Mouse (Mus musculus) splenic B cell, adult 2 months (primary cell): ENCODE results near the gene Fam129a.
"Not testable (repeated sequence)": the region's sequence is repeated elsewhere in the genome, so short reads cannot be mapped to it uniquely, and the experiment has no call there.

Source experiments
- DNase-seq: peaks from one replicate; pipeline ENCODE4 v3.0.0-alpha.2; 2011; ENCODE audit warnings: low read depth, low spot score
- H3K27me3 ChIP-seq: 2 replicates; pipeline ENCODE4 v1.6.1; 2012; ENCODE audit warnings: mild to moderate bottlenecking, low read length, moderate library complexity, mixed read lengths; ENCODE audit not compliant: control insufficient read depth, poor library complexity, insufficient read depth, severe bottlenecking
- H3K36me3 ChIP-seq: 2 replicates; pipeline ENCODE4 v1.6.1; 2012; ENCODE audit warnings: mild to moderate bottlenecking, low read length, moderate library complexity, mixed read lengths; ENCODE audit not compliant: control insufficient read depth, poor library complexity, insufficient read depth, severe bottlenecking

Gene Fam129a

DNA sequence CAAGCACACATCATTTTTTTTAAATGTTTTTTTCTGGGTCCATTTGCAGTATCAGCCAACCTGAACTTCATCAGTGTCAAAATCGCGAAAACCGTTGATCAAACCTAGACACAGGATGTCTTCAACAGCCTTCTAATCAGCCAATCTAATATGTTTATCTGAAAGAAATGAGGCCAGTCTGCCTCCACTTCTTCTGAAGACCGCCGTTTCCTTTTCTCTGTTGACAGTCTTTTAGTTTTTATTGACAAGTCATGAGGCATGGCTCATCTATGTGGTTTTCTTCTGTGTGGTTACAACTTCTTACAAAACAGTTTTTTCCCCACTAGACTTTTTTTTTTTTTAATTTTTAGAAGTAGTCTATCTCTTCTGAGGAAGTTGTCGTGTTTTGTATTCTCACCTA is 111.9 kb downstream of the Fam129a start:
- no peaks in the 10 kb centered on the region for H3K27me3 ChIP-seq
- DNase-seq, result no peak
- no peaks in the 10 kb centered on the region for H3K36me3 ChIP-seq

DNA sequence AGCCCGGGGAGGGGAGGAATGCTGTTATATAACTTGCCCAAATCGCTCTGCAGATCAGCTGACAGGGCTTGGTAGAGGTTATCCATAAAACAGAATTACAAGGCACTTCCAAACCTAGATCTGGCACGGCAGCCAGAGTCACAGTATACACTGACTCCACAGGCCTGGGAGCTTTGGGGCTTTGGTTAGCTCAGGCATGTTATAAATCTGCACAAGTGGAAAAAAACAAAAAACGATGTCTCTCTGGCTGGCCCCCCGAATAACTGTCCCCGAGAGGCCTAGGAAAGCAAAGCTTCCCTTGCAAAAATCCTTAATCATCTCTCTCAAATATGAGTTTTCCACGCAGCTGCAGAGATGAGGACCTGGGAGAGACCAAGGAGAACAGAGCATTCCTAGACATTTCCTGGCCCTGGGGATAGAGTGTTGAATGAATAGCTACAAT is 113.5 kb downstream of the Fam129a start:
- H3K27me3 ChIP-seq, result no peaks in the 10 kb centered on the region
- no peak for DNase-seq
- no peaks in the 10 kb centered on the region for H3K36me3 ChIP-seq

DNA sequence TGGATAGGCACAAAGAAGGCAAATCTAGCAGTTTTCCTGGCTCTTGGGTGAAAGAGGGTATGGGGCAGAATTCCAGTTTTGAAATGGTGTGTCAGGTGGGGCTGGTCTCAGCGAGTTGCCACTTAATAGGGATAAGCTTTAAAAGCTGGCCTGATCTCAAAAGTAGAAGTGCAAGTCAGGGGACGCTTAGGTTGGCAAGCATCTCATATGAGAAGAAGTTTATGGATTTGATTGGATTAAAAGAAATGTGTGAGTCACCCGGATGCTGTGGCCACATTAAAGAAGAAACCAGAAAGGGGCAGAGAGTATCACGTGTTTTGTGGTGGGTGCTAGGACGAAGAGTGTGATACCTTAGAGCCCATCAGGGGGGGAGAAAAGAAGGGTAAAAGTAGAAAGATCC is 114.0 kb downstream of the Fam129a start:
- DNase-seq, result no peak
- Histone ChIP-seq H3K27me3 (no peaks in the 10 kb centered on the region), H3K36me3 (no peaks in the 10 kb centered on the region)

DNA sequence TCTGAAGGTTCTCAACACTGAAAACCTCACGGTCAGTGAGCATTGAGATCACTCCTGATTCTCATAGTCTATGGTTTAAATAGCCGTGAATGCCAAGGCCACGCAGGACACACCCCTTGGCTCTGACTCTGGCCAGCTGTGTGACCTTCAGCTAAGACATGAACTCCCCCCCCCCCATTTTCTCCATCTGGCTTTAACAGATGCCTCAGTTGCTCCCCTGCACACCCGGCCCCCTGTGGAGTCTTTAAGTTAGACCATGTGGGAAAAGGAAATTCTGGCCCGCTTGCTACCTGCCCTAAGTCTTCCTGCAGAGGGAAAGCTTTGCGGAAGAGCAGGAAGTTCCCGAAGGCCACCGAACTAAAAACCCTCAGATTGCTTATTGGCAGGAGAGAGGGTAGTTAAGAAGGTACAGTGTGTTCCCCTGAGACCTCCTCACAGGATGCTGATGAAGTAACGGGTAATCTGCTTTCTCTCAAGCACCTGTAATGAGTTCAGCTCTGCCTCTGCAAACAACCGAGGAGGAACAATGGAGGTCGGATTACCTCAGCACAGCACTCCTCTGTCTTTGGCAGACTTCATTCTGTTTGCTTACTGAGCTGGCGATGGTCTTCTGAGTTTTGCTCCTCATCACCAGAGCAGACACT is 114.8 kb downstream of the Fam129a start:
- H3K27me3 ChIP-seq, result no peaks in the 10 kb centered on the region
- no peak for DNase-seq
- no peaks in the 10 kb centered on the region for H3K36me3 ChIP-seq

DNA sequence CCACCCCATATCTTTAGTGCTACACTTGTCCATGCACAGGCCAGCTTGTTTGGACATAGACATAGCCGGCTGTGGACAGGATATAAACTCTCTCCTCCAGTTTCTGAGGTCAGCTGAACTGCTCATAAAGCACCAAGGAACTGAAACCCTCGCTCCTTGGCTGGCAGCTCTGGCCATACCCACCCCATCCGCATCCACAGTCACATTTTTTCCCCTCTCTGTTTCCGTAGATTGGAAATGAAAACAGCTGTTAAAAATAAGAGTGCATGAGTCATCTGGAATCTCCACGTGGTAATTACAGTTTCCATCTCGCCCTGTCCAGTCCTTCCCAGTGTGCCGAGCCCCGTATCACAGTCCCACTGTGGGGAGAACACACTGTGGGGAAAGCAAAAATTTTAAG is 115.7 kb downstream of the Fam129a start:
- DNase-seq, result no peak
- Histone ChIP-seq H3K27me3 (no peaks in the 10 kb centered on the region), H3K36me3 (no peaks in the 10 kb centered on the region)

DNA sequence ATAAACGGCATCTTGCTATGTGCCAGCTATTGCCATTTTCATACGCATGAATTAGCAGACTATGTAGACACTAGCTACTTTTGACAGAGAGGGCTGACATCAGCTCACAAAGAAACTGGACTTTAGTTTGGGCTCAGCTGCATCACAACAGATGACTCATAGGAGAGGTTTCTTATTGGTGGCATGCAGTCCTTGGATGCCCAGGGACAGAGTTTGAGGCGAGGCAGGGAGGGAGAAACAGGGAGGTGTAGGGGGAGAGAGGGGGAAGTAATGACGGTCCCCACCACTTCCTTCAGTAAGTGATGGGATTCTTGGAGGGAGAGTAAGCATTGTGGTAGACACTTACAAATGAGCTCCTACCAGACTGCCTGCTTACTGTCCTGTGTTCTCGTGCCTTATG is 118.0 kb downstream of the Fam129a start:
- H3K36me3 ChIP-seq, result no peaks in the 10 kb centered on the region
- peak; percentile 14 for DNase-seq
- H3K27me3 ChIP-seq, result no peaks in the 10 kb centered on the region

DNA sequence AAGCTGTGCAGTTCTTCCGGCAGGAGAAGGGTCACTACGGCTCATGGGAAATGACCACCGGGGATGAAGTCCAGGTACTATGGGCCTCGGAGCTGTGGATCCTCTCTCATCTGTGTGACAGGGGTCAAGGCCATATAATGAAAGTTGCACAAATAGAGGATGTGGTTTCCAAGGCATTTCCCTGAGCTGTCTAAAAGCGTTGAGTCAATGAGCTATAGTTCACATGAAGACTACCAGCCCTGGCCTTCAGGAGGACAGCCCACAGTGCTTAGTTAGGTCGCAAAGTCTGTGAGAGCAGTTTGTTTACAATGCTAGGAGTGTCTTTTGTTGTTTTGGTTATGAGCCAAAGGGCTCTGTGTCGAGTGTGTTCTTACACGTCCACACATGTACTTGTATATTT is 118.6 kb downstream of the Fam129a start:
- peak; percentile 14 for DNase-seq
- H3K36me3 ChIP-seq, result no peaks in the 10 kb centered on the region
- H3K27me3 ChIP-seq, result no peaks in the 10 kb centered on the region

DNA sequence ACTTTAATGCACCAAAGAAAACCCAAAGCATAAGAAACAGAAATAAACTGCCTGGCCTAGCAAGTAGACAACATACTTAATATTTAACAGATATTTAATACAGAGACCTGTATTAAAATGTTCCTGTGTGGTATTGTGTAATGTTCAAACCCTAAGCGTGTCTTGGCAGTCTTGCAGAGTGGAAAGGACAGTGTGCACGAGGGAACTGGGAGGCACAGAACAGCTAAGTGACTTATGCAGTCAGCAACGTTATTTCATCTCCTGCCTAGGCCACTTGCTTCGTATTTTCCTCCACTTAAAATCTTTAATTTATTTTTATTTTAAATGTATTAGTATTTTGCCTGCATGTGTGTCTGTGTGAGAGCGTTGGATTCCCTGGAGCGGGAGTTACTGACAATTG is 119.1 kb downstream of the Fam129a start:
- DNase-seq, result no peak
- H3K36me3 ChIP-seq, result no peaks in the 10 kb centered on the region
- H3K27me3 ChIP-seq, result no peaks in the 10 kb centered on the region

DNA sequence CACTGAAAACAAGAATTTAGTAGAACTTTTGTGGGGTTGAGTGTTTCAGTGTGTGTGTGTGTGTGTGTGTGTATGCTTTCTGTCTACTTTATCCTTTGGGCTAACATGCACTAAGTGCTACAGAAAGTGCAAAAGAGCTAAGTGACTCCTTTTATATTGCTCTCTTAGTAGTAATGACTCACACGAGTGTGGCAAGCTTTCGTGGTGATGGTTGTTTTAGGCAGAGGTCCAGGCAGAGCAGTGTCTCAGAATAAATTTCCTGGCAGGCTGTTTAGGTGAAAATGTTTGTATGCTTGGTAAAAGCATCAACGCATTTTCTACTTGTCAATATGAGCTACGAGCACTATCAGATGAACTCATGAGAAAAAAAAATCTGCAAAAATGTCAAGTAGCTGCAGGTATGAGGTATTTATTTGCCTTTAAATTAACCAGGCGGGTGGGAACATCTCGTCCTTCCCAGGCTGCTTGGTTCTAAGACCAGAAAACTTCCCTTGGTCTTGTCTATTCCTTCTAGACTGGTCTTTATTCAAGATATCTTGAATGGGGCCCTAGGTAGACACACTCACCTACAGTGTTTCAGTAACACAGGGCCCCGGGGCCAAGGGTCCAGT is 119.7 kb downstream of the Fam129a start:
- Histone ChIP-seq H3K27me3 (no peaks in the 10 kb centered on the region), H3K36me3 (no peaks in the 10 kb centered on the region)
- no peak for DNase-seq

DNA sequence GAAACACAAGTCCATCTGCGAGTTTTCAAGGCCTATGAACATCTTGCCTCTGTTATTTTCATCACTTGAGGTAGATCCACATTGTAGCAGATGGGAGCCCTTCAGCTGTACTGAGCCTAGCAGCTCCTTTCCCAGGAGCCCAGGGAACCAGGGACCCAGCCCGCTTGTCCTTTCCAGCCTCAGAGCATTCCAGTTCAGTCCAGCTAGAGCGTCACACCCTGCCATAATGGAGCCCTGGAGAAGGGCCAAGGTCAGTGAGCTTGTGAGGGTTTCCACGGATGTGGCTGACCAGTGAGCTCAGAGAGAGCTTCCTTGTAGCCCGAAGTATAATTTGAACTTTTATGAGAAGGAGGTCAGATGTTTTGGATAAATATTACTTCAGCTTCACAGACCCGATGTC is 121.9 kb downstream of the Fam129a start:
- H3K36me3 ChIP-seq, DNase-seq, H3K27me3 ChIP-seq: not testable (repeated sequence)

DNA sequence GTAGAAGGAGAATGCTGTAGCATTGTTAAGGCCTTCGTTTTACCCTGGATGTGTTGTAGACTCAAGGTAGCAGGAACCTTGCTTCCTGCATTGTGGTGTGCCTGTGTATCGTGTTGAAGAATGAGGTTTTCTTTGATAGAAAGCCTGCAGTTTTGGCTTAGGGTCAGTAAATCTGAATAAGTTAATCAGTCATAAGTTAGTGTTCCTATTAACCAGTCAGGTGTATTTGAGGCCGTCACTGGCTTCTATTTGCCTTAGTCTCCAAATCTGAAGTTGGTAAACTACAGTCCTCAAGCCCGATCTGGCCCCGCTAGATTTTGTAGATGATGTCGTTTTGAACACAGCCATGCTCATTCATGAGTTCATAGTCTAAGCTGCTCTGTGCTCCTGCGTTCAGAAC is 125.8 kb downstream of the Fam129a start:
- H3K36me3 ChIP-seq, result no peaks in the 10 kb centered on the region
- H3K27me3 ChIP-seq, result no peaks in the 10 kb centered on the region
- DNase-seq, result no peak

DNA sequence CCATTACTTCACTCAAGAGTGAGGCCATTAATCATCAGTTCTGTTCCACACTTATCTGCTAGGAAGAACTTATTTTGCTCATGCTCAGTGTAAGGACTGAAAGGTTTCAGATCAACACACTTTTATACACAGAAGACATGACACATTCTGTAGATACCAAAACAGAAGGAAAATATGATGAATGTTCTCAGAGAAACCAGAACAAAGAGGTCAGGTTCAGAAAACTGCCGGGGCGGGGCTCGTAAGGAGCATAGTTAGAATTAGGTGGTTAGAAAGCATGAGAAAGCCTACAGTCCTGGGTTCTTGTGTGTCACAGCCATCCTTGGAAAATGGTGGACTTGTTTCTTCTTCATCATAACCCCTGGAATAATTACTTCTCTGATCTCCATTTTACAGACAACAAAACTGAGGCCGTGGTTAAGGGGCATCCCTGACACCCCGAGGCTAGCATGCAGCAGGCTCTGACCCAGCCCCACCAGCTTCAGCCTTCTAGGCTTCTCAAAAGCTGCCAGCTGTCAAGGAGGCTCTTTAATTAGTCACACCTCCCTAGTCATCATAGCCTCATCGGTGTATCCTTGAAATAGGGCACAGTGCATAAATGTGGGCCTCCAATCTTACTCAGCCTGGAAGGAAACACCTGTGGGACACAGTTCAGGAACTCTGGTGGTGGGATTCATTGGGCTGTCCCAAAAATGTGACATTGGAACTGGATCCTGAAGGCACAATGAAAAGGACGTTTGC is 127.1 kb downstream of the Fam129a start:
- Histone ChIP-seq H3K36me3 (no peaks in the 10 kb centered on the region), H3K27me3 (no peaks in the 10 kb centered on the region)
- no peak for DNase-seq

DNA sequence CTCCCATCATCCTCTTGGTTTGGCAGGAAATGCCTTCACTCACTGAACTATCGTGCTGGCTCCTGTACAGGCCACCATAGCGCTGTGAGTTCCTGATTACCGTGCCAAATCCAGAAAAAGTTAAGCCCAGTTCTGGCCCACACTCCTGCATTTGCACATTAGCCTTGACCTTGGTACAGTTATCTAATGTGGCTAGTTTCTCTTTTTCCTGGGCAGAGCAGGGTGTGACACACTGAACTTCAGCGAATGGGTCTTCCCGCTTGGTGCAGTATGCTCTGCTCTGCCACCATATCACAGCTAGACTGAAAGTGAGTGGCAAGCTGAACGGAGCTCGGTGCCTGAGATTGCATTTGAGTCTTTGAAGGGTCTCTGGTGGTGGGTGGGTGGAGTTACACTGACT is 128.4 kb downstream of the Fam129a start:
- Histone ChIP-seq H3K27me3 (no peaks in the 10 kb centered on the region), H3K36me3 (no peaks in the 10 kb centered on the region)
- DNase-seq, result no peak

DNA sequence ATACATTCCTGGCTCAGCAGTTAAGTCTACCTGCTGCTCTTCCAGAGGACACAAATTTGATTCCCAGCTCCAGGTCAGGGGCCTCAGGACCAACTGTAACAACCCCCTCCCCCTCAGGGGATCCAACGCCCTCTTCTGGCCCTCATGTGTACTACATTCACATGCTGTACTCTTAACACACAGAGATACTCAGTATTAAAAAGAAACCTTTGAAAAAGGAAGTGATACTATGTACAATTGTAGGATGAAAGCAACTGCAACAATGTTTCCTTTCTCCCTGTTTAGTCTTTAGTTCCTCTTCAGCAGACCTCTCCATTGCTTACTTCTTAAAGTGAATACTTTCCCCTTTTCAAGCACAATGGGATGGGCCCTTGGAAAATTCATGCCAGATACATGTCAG is 131.8 kb downstream of the Fam129a start:
- H3K27me3 ChIP-seq, result no peaks in the 10 kb centered on the region
- no peaks in the 10 kb centered on the region for H3K36me3 ChIP-seq
- DNase-seq, result peak; percentile 44

DNA sequence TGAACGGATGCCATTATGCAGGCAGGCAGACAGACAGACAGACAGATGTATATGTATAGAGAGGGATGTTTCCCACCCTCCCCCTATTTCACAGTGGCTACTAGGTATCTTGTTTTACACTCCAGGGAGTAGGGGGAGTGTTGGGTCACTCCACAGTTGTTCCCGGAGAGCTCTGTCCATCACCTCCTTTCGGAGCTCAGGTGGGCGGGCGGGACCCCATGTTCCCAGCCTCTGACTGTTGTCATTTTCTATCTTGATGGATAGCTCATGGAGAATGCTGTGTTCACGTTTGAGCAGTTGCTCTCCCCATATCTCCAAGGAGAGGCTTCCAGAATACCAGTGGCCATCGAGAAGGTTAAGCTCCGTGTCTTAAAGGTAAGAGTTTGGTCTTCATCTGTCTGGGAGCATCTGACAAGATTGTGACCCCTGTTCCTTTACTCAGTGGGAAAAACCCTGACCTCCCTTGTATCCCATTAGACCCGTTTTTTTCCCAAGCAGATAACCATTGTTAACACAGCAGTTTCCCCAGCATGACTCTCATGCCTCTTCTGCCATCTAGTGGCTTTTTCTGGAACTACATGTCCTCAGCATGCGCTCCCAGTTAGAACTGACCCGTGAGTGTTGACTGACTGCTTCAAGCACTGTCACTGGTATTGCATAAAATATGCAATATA is 134.9 kb downstream of the Fam129a start:
- Histone ChIP-seq H3K27me3 (no peaks in the 10 kb centered on the region), H3K36me3 (no peaks in the 10 kb centered on the region)
- DNase-seq, result peak; percentile 88
